Mouse (Mus musculus) adrenal gland, postnatal 4 days (tissue): ENCODE results near the gene Rnf10. TPM values are rescaled to one million over a fixed set of nuclear protein-coding genes. Genes with fewer than 3 reads are reported as not detected.

Source experiments
- DNase-seq, 2 experiments: peaks; one replicate each; pipeline ENCODE4 v3.0.0; 2021 to 2022; ENCODE audit warnings: low spot score in 2 of 2, mixed read lengths in 2 of 2
- total RNA-seq, 2 experiments: library from RNA; stranded (reverse); gene quantifications; 2 replicates each; pipeline ENCODE4 v1.2.3; 2021

The Rnf10 gene
- total RNA-seq, 2 experiments from 2014 or later, result 214 to 224 TPM

GRCm38 (mm10) chr5:115237803-115238728 lies 34.6 kb downstream of the Rnf10 start:
- peak; percentile 77 to 87 for DNase-seq

GRCm38 (mm10) chr5:115235786-115236263 lies 36.9 kb downstream of the Rnf10 start, which contains the start of gene Pop5:
Gene Pop5 (plus strand): TSS chr5:115235836.
- peak; percentile 68 to 83 for DNase-seq

GRCm38 (mm10) chr5:115235323-115235771 lies 37.4 kb downstream of the Rnf10 start:
- peak; percentile 24 to 35 for DNase-seq

- DNase-seq, result no peak
Measured at GRCm38 (mm10) chr5:115234519-115234918, 38.2 kb downstream of the Rnf10 start.

DNA sequence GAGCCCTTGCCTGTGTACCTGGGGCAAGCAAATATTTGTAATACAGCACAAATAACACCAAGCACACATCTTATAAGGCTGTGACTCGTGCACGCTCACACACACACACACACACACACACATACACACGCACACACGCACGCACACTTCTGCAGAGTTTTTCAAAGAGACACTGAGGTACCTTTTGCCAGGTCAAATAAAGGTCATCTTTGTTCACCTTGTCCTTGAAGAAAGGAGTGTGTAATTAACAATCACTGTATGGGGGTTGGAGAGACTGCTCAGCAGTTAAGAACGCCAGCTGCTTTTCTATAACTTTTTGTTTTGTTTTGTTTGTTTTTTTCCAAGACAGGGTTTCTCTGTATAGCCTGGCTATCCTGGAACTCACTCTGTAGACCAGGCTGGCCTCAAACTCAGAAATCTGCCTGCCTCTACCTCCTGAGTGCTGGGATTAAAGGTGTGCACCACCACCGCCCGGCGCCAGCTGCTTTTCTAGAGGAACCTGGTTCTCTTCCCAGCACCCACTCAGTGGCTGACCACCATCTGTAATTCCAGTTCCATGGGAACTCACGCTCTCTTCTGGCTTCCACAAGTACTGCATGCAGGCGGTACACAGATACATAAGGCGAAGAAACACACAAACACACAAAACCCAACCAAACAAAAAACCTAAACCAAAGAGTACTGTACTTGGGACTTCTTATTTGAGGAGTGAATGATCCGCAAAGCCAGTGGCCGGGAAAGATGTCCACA lies 39.5 kb downstream of the Rnf10 start:
- no peak for DNase-seq

DNA sequence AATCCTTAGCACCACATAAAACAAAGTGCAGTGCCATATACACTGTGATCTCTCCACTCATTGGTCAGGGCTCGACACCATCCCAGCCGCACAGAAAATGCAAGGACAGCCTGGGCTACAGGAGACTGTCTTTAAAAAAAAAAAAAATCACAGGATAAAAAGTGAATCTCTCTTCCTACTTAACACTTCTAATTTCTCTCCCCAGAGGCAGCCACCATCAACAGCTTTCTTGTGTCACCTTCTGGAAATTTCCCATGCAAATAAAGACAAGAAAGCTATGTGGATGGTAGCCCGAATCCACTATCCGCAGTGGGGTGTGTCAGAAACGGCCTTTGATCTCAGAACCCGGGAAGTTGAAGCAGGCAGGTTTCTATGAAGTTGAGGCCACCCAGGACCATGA lies 40.2 kb downstream of the Rnf10 start:
- DNase-seq, result no peak

DNA sequence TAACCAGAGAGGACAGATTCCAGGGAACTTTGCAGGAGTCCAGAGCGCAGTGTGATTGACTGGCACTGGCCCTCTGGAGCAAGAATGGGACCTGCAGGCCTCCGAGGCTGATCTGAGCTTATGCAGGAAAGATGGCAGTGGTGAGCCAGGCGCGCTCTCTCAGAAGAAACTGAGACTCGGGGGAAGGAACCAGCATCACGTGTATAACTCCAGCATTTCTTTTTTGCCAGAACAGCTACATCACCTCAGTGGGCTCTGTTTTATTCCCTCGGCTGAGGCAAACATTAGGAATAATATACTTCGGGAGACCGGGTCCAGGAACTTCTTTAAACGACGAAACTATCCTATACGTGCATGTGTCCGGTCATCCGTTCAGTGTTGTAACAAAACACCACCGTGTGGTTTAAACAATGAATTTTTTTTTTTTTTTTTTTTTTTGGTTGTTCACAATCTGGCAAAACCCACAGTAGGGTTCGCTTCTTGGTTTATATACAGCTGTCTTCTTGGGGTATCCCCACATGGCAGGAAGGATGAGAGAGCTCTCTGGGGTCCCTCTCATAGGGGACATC lies 41.1 kb downstream of the Rnf10 start:
- no peak for DNase-seq

DNA sequence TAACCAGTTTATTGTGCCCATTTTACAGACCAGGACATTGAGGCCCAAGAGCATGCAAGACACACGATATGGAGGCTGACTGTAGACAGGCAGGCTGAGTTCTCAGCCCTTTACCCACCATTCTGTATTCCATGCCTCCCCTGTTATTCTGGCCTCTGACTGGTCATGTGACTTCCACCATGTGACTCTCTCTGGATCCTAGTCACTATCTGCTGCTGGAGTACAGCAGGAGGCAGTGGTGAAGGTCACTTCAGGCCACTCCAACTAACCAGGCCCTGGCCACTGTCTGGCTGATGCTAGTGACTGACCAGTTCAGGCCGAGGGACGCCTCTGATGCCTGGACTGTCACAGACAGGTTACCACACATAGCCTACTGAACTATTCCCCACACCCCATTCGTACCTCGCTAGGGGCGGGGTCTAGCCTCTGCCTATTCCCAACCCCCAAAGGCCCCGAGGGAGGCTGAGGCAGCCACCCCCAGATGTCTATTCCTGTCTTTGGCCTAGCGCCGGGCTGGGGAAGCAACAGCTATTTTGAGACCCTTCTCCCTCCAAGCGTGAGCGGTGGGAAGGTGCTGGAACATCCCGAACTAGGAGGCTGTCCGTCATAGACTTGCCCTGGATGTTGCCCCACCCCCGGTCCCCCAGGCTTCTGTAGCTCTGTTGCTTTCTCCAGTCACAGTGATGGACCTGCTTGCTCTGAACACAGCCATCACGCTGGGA lies 41.7 kb downstream of the Rnf10 start:
- no peak for DNase-seq

- DNase-seq, result no peak
Measured at GRCm38 (mm10) chr5:115222485-115222884, 50.2 kb downstream of the Rnf10 start.

GRCm38 (mm10) chr5:115220931-115221640 lies 51.6 kb downstream of the Rnf10 start:
- DNase-seq, result no peak

GRCm38 (mm10) chr5:115217998-115218397 lies 54.7 kb downstream of the Rnf10 start:
- DNase-seq, result no peak

- DNase-seq, result no peak
Measured at GRCm38 (mm10) chr5:115215273-115216185, 57.2 kb downstream of the Rnf10 start.

DNA sequence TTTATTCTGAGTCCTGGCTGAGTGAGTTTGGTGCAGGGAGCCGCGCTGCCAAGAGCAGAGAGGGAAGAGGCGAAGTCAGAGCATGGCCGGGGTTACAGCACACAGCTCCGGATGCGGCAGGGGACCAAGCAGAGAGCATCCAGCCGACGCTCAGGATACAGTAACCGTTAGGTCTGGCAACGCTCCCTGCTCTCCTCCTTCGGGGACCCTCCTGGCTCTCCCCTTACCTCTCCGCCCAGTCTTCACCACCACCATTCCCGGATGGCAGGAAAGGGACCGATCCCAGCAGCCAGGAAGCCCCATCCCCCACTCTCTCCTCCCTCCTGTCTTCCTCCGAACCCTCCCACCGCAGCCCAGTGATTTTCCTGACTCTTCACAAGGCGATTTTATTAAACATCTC lies 57.8 kb downstream of the Rnf10 start:
- no peak for DNase-seq

- DNase-seq, result no peak
Measured at GRCm38 (mm10) chr5:115212861-115213260, 59.8 kb downstream of the Rnf10 start.

- DNase-seq, result no peak
Measured at GRCm38 (mm10) chr5:115212451-115212850, 60.2 kb downstream of the Rnf10 start.

- DNase-seq, result no peak
Measured at GRCm38 (mm10) chr5:115210380-115210779, 62.3 kb downstream of the Rnf10 start.

- DNase-seq, result no peak
Measured at GRCm38 (mm10) chr5:115208601-115209000, 64.1 kb downstream of the Rnf10 start.

DNA sequence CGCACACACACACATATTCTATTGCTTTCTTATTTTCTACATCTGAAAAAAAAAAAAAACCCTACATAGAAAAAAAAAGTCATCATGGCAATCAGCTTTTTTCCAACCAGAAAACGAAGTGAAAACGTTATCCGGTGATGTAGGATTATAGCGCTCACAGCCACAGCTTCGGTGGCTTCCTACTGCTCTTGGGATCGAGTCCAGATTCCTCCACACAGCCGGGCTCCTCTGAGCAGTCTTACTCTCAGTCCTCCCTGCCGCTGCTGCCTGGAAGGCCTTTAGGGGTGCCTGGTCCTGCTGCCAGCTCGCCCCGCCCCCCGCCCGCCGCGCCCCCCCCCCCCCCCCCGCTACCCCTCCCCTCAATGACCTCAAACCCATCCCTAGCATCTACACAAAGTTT lies 64.8 kb downstream of the Rnf10 start:
- no peak for DNase-seq

DNA sequence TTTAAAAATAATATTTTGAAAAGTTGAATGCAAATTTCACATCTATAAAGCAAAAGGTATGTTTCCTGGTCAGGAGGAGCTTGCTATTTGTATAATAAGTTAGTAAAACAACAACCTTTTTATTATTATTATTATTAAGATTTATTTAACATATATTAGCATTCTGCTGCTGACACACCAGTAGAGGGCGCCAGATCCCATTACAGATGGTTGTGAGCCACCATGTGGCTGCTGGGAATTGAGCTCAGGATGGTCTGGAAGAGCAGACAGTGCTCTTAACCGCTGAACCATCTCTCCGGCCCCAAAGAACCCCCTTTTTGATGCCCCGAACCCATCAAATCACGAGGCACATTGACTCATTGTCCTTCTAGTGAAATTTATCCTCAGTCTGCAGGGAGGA lies 65.5 kb downstream of the Rnf10 start:
- DNase-seq, result no peak
